Mouse (Mus musculus) activated CD4-positive, CD25-positive, alpha-beta regulatory T cell, adult 4 months (primary cell): ENCODE results near the gene Gfy. TPM values are rescaled to one million over a fixed set of nuclear protein-coding genes. Genes with fewer than 3 reads are reported as not detected.

Source experiments
- polyA plus RNA-seq, 2 experiments: library from polyadenylated mRNA; unstranded; fragments of 100-300 nt; shearing (Covaris generic); gene quantifications; one replicate each; pipeline ENCODE4 v1.2.1; 2017

Gene Gfy
- polyA plus RNA-seq, 2 experiments from 2014 or later = not detected

Other genes starting within 250 kb of the Gfy start
- not detected for gene Tsks, start 236.4 kb downstream of the Gfy start, polyA plus RNA-seq
- under 1 TPM; 0.80 to 0.98 TPM for gene Cpt1c, start 204.7 kb downstream of the Gfy start, polyA plus RNA-seq
- gene Prmt1, start 193.0 kb downstream of the Gfy start, polyA plus RNA-seq = 100 to 1,000 TPM in 1 of 2 experiments, 10 to 100 TPM in 1; 38.0 to 103 TPM
- gene Irf3, start 181.9 kb downstream of the Gfy start, polyA plus RNA-seq = 100 to 1,000 TPM in 1 of 2 experiments, 10 to 100 TPM in 1; 88.9 to 129 TPM
- gene Bcl2l12, start 180.9 kb downstream of the Gfy start, polyA plus RNA-seq = 10 to 100 TPM; 18.4 to 31.8 TPM
- 1 to 10 TPM; 8.6 to 8.7 TPM for gene Scaf1, start 163.2 kb downstream of the Gfy start, polyA plus RNA-seq
- gene Rras, start 161.6 kb downstream of the Gfy start, polyA plus RNA-seq = 1 to 10 TPM; 4.5 to 6.1 TPM
- gene Prr12, start 126.7 kb downstream of the Gfy start, polyA plus RNA-seq = 10 to 100 TPM in 1 of 2 experiments, 1 to 10 TPM in 1; 9.5 to 11.4 TPM
- gene Nosip, start 117.1 kb downstream of the Gfy start, polyA plus RNA-seq = 100 to 1,000 TPM; 143 to 161 TPM
- 1 to 10 TPM in 1 of 2 experiments, under 1 TPM in 1; 0.41 to 1.2 TPM for gene Prrg2, start 116.9 kb downstream of the Gfy start, polyA plus RNA-seq
- gene Rcn3, start 87.3 kb downstream of the Gfy start, polyA plus RNA-seq = 1 to 10 TPM; 4.7 to 5.4 TPM
- gene Fcgrt, start 75.7 kb downstream of the Gfy start, polyA plus RNA-seq = 1 to 10 TPM in 1 of 2 experiments, under 1 TPM in 1; 0.78 to 1.1 TPM
- 1,000 to 10,000 TPM; 4,562 to 5,652 TPM for gene Rps11, start 55.1 kb downstream of the Gfy start, polyA plus RNA-seq
- gene Rpl13a, start 50.8 kb downstream of the Gfy start, polyA plus RNA-seq = 1,000 to 10,000 TPM; 7,090 to 8,122 TPM
- not detected for gene Gm45713, start 43.3 kb downstream of the Gfy start, polyA plus RNA-seq
- 100 to 1,000 TPM; 118 to 125 TPM for gene Flt3l, start 43.1 kb downstream of the Gfy start, polyA plus RNA-seq
- gene Pih1d1, start 25.3 kb downstream of the Gfy start, polyA plus RNA-seq = 10 to 100 TPM; 44.4 to 53.0 TPM
- 10 to 100 TPM; 21.4 to 27.4 TPM for gene Aldh16a1, start 25.0 kb downstream of the Gfy start, polyA plus RNA-seq
- gene Slc17a7, start 15.6 kb downstream of the Gfy start, polyA plus RNA-seq = not detected
- not detected for gene Pth2, start 1.4 kb upstream of the Gfy start, polyA plus RNA-seq
- under 1 TPM; 0.24 to 0.34 TPM for gene Ccdc155, start 25.3 kb upstream of the Gfy start, polyA plus RNA-seq
- 10 to 100 TPM; 20.6 to 24.7 TPM for gene Dkkl1, start 32.6 kb upstream of the Gfy start, polyA plus RNA-seq
- gene Tead2, start 36.2 kb upstream of the Gfy start, polyA plus RNA-seq = 1 to 10 TPM; 1.5 to 2.8 TPM
- 100 to 1,000 TPM; 420 to 495 TPM for gene Cd37, start 59.5 kb upstream of the Gfy start, polyA plus RNA-seq
- gene Slc6a16, start 61.5 kb upstream of the Gfy start, polyA plus RNA-seq = not detected
- not detected for gene Slc6a21, start 97.9 kb upstream of the Gfy start, polyA plus RNA-seq
- gene Trpm4, start 154.2 kb upstream of the Gfy start, polyA plus RNA-seq = 10 to 100 TPM; 21.7 to 27.8 TPM
- gene Hrc, start 155.7 kb upstream of the Gfy start, polyA plus RNA-seq = not detected
- gene Ppfia3, start 187.4 kb upstream of the Gfy start, polyA plus RNA-seq = not detected
- not detected for gene Lin7b, start 191.0 kb upstream of the Gfy start, polyA plus RNA-seq
- gene Snrnp70, start 216.2 kb upstream of the Gfy start, polyA plus RNA-seq = 100 to 1,000 TPM in 1 of 2 experiments, 10 to 100 TPM in 1; 68.1 to 108 TPM
- gene Kcna7, start 226.1 kb upstream of the Gfy start, polyA plus RNA-seq = not detected
- gene Ntf5, start 234.1 kb upstream of the Gfy start, polyA plus RNA-seq = not detected
- gene Lhb, start 241.3 kb upstream of the Gfy start, polyA plus RNA-seq = not detected